Mouse (Mus musculus) erythroblast, embryonic 14.5 days (primary cell): Measurements from ENCODE around the gene Anks1. TPM values are rescaled to one million over a fixed set of nuclear protein-coding genes. Genes with fewer than 3 reads are reported as not detected.

Experiments
- H3K27me3 ChIP-seq: 2 replicates; pipeline ENCODE4 v1.6.1; 2012; ENCODE audit warnings: inconsistent platforms; ENCODE audit not compliant: control insufficient read depth
- H3K36me3 ChIP-seq: 2 replicates; pipeline ENCODE4 v1.6.1; 2012; ENCODE audit warnings: mild to moderate bottlenecking, inconsistent platforms; ENCODE audit not compliant: control insufficient read depth
- H3K4me1 ChIP-seq: 2 replicates; pipeline ENCODE4 v1.6.1; 2012; ENCODE audit warnings: inconsistent platforms; ENCODE audit not compliant: control insufficient read depth
- H3K4me3 ChIP-seq: replicated peaks from 2 replicates; pipeline ENCODE3; 2012; ENCODE audit warnings: moderate library complexity, mild to moderate bottlenecking, inconsistent platforms
- H3K9me3 ChIP-seq: 2 replicates; pipeline ENCODE4 v1.6.1; 2012; ENCODE audit warnings: low read length, inconsistent platforms, mixed read lengths; ENCODE audit not compliant: control insufficient read depth
- GATA1 ChIP-seq: IDR thresholded peaks from 2 replicates; pipeline ENCODE4 v1.6.1; 2012; ENCODE audit warnings: low read length, inconsistent platforms, mixed read lengths
- TAL1 ChIP-seq: IDR thresholded peaks from 3 replicates; pipeline ENCODE4 v1.6.1; 2012; ENCODE audit warnings: low read length, inconsistent platforms, mixed read lengths
- polyA plus RNA-seq: library from polyadenylated mRNA; stranded (reverse); fragments of >175 nt; gene quantifications from 2 replicates; pipeline ENCODE4 v1.2.3, GENCODE M21; 2012

The Anks1 gene
- polyA plus RNA-seq, 1 experiment, result 0.39 TPM

DNA sequence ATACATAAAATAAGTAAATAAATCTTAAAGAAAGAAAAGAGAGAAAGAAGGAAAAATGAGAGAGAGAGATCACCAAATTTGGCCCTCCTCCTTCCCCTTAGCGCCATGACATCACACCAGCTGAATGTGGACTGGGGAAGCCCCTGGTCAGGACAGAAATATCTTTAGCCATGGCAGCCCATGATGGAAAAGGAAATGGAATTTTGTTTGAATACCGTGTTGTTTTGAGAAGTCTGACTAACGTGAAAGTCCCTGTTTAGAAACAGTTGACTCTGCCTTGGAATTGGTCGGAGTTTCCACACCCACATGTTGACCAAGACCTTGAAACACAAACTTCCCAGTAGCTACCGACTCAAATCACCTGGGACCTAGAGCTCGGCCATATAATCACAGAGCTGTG, 195.3 kb downstream of the Anks1 start:
- Histone ChIP-seq H3K36me3 (no peaks in the 10 kb centered on the region), H3K4me1 (no peaks in the 10 kb centered on the region), H3K4me3 (no peak overlapping the region), H3K27me3 (peaks cover 4% of the 10 kb centered on the region; the same call in 1 of the 2 replicates), H3K9me3 (peaks cover 7% of the 10 kb centered on the region)
- no peak for TF ChIP-seq GATA1
- no peak for TF ChIP-seq TAL1

DNA sequence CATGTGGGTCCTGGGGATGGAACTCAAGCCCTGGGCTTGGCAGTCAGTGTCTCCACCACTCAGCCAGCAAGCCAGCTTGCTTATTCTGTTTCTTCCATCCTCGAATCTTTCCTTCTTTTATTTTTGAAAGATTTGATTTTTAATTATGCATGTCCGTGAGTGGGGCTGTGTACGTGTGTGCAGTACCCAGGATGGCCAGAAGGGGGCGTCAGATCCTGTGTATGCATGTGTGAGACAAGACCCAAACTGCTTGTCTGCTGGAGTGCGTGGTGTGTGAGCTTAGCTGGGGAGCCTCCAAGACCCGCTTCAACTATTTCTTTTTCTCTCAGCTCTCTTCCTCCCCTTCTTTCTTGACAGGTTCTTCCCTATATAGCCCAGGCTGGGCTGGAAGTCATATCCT, 197.2 kb downstream of the Anks1 start:
- no peaks in the 10 kb centered on the region for H3K36me3 ChIP-seq
- no peaks in the 10 kb centered on the region for H3K4me1 ChIP-seq
- H3K4me3 ChIP-seq, result no peak overlapping the region
- no peaks in the 10 kb centered on the region for H3K9me3 ChIP-seq
- TF ChIP-seq GATA1, result no peak
- no peak for TF ChIP-seq TAL1
- H3K27me3 ChIP-seq, result peaks cover 4% of the 10 kb centered on the region; the same call in 1 of the 2 replicates

DNA sequence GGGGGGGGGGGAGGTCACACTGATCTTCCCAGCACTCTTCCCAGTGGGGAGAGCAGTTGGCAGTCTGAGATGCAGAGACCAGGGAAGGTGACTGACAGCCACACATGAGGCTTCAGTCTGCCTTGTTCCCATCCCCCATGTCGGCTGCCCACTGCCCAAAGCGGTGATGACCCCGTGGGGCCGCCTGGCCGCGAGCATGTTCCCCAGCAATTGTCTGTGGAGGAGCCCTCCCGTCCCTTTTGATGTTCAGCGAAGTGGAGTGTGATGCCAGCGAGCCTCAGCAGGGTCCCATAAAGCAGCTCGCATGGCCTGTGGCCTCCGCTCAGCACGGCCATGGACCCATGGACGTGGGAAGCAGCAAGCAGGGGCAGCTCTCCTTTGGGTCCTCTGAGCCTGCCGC, 198.2 kb downstream of the Anks1 start:
- H3K27me3 ChIP-seq, result peaks cover 4% of the 10 kb centered on the region; the same call in 1 of the 2 replicates
- H3K4me3 ChIP-seq, result no peak overlapping the region
- H3K9me3 ChIP-seq, result no peaks in the 10 kb centered on the region
- no peaks in the 10 kb centered on the region for H3K36me3 ChIP-seq
- TF ChIP-seq TAL1 (no peak), GATA1 (no peak)
- H3K4me1 ChIP-seq, result no peaks in the 10 kb centered on the region

DNA sequence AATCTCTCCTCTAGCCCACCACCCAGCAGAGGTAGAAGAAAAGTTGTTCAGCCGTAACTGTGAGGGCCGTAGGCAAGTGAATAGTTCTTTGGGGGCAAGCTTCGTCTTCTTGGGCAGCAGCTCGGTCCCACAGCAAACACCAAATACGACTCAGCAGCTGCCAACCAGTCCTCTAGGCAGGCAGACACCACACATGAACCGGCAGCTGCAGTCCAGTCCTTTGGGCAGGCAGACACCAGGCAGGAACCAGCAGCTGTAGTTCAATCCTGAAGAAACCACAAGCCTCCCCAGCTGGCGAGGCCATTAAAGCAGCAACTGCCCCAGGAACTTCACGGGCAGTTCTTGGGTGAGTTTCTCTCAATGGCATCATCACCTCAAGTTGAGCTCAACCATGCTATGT, 203.2 kb downstream of the Anks1 start:
- H3K4me3 ChIP-seq, result no peak overlapping the region
- TF ChIP-seq GATA1 (no peak), TAL1 (no peak)
- H3K36me3 ChIP-seq, result no peaks in the 10 kb centered on the region
- H3K9me3 ChIP-seq, result no peaks in the 10 kb centered on the region
- H3K27me3 ChIP-seq, result peaks cover 5% of the 10 kb centered on the region; the same call in 1 of the 2 replicates
- H3K4me1 ChIP-seq, result no peaks in the 10 kb centered on the region

Other genes starting within 250 kb of the Anks1 start
- gene Spdef, start 180.4 kb upstream of the Anks1 start, polyA plus RNA-seq, result 0.07 TPM in 1 of 2 replicates, not detected in the other
- gene D17Wsu92e, start 88.7 kb upstream of the Anks1 start, polyA plus RNA-seq, result 10.7 and 13.7 TPM in 2 replicates
- gene Snrpc, start 71.2 kb upstream of the Anks1 start, polyA plus RNA-seq, result 50.6 and 57.6 TPM in 2 replicates
- 0.19 and 0.25 TPM in 2 replicates for gene Uhrf1bp1, start 52.9 kb upstream of the Anks1 start, polyA plus RNA-seq
- 5.0 and 6.3 TPM in 2 replicates for gene Taf11, start 538 bp downstream of the Anks1 start, polyA plus RNA-seq
- gene Tcp11, start 171.3 kb downstream of the Anks1 start, polyA plus RNA-seq, result not detected in 2 replicates
- gene Scube3, start 232.8 kb downstream of the Anks1 start, polyA plus RNA-seq, result not detected in 2 replicates